ENCODE assay signal across 18 mouse cellular contexts in genomic region chr3:27901846-27902245, GRCm38 (mm10). TPM values are rescaled to one million over a fixed set of nuclear protein-coding genes. Genes with fewer than 3 reads are reported as not detected.
DNase-seq lines count a peak whose midpoint lies in the region; ATAC-seq and TF ChIP-seq lines count a peak whose summit lies in the region.
"Had no signal": no experiment of that assay in that cellular context is flagged by ENCODE, and none has a peak within 500 bp of the region (broad histone marks: within the 10 kb centered on the region; RNA-seq: fewer than 3 reads in every experiment).

No protein-coding gene starts in this region.

- TF ChIP-seq POLR2A in bone marrow, adult 2 months (IDR thresholded peaks at IDR 0.05; ENCODE audit: borderline replicate concordance, control insufficient read depth, low read depth, low read length) = no peak

- no peak overlapping the region for H3K4me2 ChIP-seq in liver, embryonic 12.5 days
- H3K4me2 ChIP-seq: liver, embryonic 15.5 days had no signal

- H3K27me3 ChIP-seq in liver, embryonic 12.5 days (replicated peaks) = no peaks in the 10 kb centered on the region
- H3K27me3 ChIP-seq: liver, embryonic 15.5 days had no signal

- intact Hi-C loops in gastrocnemius, adult 2 months (cut with DNase I) = no loop called here

- TF ChIP-seq CTCF in gastrocnemius, adult 2 months (IDR thresholded peaks at IDR 0.05) = peak; percentile 39; the same call in 1 of the 2 replicates
- peak; percentile 38; the same call in 1 of the 2 replicates for TF ChIP-seq CTCF in bone marrow, adult 2 months (IDR thresholded peaks at IDR 0.05; ENCODE audit: control insufficient read depth, insufficient read depth, low read length)

- no peaks in the 10 kb centered on the region for H3K36me3 ChIP-seq in liver, embryonic 12.5 days
- H3K36me3 ChIP-seq: liver, embryonic 15.5 days had no signal

- ATAC-seq in liver, embryonic 12.5 days = no peak
- ATAC-seq: forebrain, embryonic 16.5 days had no signal

- no peak overlapping the region for H3K9ac ChIP-seq in liver, embryonic 12.5 days
- H3K9ac ChIP-seq: liver, embryonic 15.5 days had no signal

- no peaks in the 10 kb centered on the region for H3K9me3 ChIP-seq in liver, embryonic 12.5 days (replicated peaks)
- H3K9me3 ChIP-seq: liver, embryonic 15.5 days had no signal

- DNase-seq in gastrocnemius, adult 2 months = no peak
- DNase-seq in gastrocnemius, postnatal 10 days = no peak
- DNase-seq in liver (peak; percentile 23), 416B (ENCODE audit: low read depth) (peak; percentile 31)
- DNase-seq in right cerebral cortex, adult 2 months (ENCODE audit: low spot score in 2 of 2) = no peak
- DNase-seq in heart, adult 18-20 months = no peak
- DNase-seq: adrenal gland, adult 8-10 months; B cell, adult 2 months; gastrocnemius, postnatal 36 days; heart, postnatal 10 days had no signal

- 69% methylated on average over 6 of the region's 6 CpGs for WGBS in liver, embryonic 12.5 days (ENCODE audit: insufficient replicate concordance)
- WGBS in bone marrow, adult 2 months = 84% methylated on average over 6 of the region's 6 CpGs

- H3K27ac ChIP-seq in gastrocnemius, adult 2 months = no peak overlapping the region
- no peak overlapping the region for H3K27ac ChIP-seq in liver, embryonic 12.5 days
- no peak overlapping the region for H3K27ac ChIP-seq in bone marrow, adult 2 months (ENCODE audit: control insufficient read depth, insufficient read depth, low read depth, low read length, poor library complexity)
- H3K27ac ChIP-seq: liver, embryonic 15.5 days had no signal

- H3K4me3 ChIP-seq in gastrocnemius, adult 2 months = no peak overlapping the region
- H3K4me3 ChIP-seq in liver, embryonic 12.5 days = no peak overlapping the region
- no peak overlapping the region for H3K4me3 ChIP-seq in bone marrow, adult 2 months (replicated peaks; ENCODE audit: control insufficient read depth, low read depth, low read length)
- H3K4me3 ChIP-seq: liver, embryonic 15.5 days; megakaryocyte, embryonic 14.5 days had no signal

- H3K4me1 ChIP-seq in liver, embryonic 12.5 days = peaks cover 34% of the 10 kb centered on the region
- no peaks in the 10 kb centered on the region for H3K4me1 ChIP-seq in bone marrow, adult 2 months (ENCODE audit: control insufficient read depth, insufficient read depth, low read length)

RNA-seq across cellular contexts. Expression of gene Tmem212, which starts 5.7 kb away (rescaled TPM):
- not detected for total RNA-seq in gastrocnemius, adult 2 months (2021)
- total RNA-seq in gastrocnemius, postnatal 10 days (2021) = not detected
- polyA plus RNA-seq in liver, embryonic 12.5 days (2016; fragmentation: Nextera tagmentation; extraction: Ambion mirVana) = not detected in 2 replicates
- not detected in 2 replicates for polyA plus RNA-seq in bone marrow, adult 2 months (2011; ENCODE audit: insufficient read depth, insufficient read length, low replicate concordance, missing spikeins)
- under 1 TPM in 1 of 2 experiments, not detected in 1; 0.85 TPM for total RNA-seq in heart, adult 18-20 months (2021)
- total RNA-seq: adrenal gland, adult 8-10 months; common myeloid progenitor, adult 5-6 weeks; gastrocnemius, postnatal 36 days; heart, postnatal 10 days had no signal
- polyA plus RNA-seq: forebrain, embryonic 16.5 days; large intestine, adult 2 months; liver, embryonic 15.5 days; stomach, embryonic 16.5 days had no signal

RNA-seq across cellular contexts. Expression of gene Pld1, which starts 36.6 kb away (rescaled TPM):
- 1 to 10 TPM; 4.6 to 6.1 TPM for total RNA-seq in gastrocnemius, adult 2 months (2021)
- total RNA-seq in gastrocnemius, postnatal 10 days (2021) = 10 to 100 TPM in 1 of 2 experiments, 1 to 10 TPM in 1; 9.0 to 10.7 TPM
- 2.6 and 2.8 TPM in 2 replicates for polyA plus RNA-seq in liver, embryonic 12.5 days (2016; fragmentation: Nextera tagmentation; extraction: Ambion mirVana)
- polyA plus RNA-seq in bone marrow, adult 2 months (2011; ENCODE audit: insufficient read depth, insufficient read length, low replicate concordance, missing spikeins) = 2.6 and 5.7 TPM in 2 replicates
- 10 to 100 TPM in 1 of 2 experiments, 1 to 10 TPM in 1; 8.0 to 11.8 TPM for total RNA-seq in heart, adult 18-20 months (2021)

Comparison
In these comparisons a context has a peak if more than half of its experiments do, and no peak if none do; other contexts are left out.
1. DNase-seq: peak in liver (single experiment) and 416B (single experiment); none in gastrocnemius, adult 2 months (single experiment), gastrocnemius, postnatal 10 days (single experiment), right cerebral cortex, adult 2 months (0 of 2) and heart, adult 18-20 months (0 of 2).